Mouse (Mus musculus): ENCODE measurements around the gene Slc22a28. TPM values are rescaled to one million over a fixed set of nuclear protein-coding genes. Genes with fewer than 3 reads are reported as not detected.

Slc22a28 gene
- not detected for total RNA-seq (2023)

DNA sequence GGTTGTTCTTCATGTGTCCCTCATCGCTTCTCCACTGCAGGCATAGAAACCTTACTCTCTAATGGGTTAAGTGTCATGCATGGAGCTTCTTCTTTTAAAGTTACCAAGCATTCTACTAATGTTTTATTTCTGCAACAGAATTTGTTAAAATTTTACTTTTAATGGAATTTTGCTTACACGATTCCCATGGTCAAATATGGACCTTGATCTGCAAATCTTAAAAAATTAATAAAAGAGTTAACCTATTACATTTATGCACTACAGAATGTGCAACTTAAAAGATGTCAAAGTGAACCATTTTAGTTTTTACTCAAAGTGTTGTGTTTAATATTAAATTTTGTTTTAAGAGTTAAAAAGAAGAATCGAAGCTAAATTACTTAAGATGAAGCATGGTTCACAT, at the start of gene Slc22a28:
Gene Slc22a28 (minus strand): TSS at position 102 of the 400 bp plus-strand sequence.

Other genes with a start within 250 kb of the Slc22a28 start
- not detected for gene Slc22a27, start 166.0 kb downstream of the Slc22a28 start, total RNA-seq (2023)
- gene Slc22a29, start 86.9 kb upstream of the Slc22a28 start, total RNA-seq (2023): not detected